Comparison of ENCODE assay signal across 8 mouse cellular contexts in the genomic region with DNA sequence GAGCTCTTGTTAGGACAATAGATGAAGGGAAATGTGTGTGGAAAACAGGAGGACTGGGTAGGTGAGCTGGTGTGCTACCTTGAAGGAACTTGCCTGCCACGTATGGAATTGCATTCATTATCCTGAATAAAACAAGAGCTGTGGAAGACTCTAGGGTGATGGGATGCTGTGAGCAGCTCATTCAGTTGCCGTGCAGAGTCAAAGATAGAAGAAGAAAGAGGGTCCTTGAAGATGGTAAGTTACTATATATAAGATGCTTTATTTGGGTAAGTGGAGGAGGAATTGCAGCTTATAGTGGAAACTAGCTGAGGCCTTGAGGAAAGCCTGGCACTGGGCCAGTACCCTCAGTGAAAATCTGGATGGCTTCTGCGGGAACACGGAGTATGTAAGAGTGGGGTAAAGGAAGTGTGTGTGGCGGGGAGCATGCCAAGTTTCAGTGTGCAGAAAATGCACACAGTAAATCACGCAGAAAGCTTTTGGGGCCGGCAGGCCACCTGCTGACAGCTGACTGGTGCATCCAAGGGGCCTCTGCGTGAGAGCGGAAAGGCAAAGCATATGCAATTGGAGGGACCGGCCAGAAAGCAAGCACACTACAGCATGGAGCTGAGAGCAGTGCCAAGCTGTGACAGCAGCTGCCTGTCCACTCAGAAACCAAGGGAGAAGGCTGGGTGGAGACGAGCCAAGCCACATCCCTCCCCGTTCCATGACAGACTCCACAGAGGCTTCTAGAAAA.
A peak's percentile ranks its signal among the peaks of the same experiment; 100 is the strongest.
DNase-seq lines count a peak whose midpoint lies in the region; ATAC-seq lines count a peak whose summit lies in the region.
"Had no signal": no experiment of that assay in that cellular context is flagged by ENCODE, and none has a peak within 500 bp of the region (broad histone marks: within the 10 kb centered on the region; RNA-seq: fewer than 3 reads in every experiment).

No protein-coding gene starts in this region.

- H3K4me1 ChIP-seq in liver, embryonic 11.5 days (replicated peaks; ENCODE audit: control insufficient read depth, insufficient read depth, low read length): no peaks in the 10 kb centered on the region
- H3K4me1 ChIP-seq in neural tube, embryonic 14.5 days (ENCODE audit: control insufficient read depth, insufficient read depth, low read length): no peaks in the 10 kb centered on the region
- H3K4me1 ChIP-seq: liver, embryonic 13.5 days had no signal

- no peak overlapping the region for H3K9ac ChIP-seq in liver, embryonic 11.5 days (ENCODE audit: low read depth, low read length)
- no peak overlapping the region for H3K9ac ChIP-seq in neural tube, embryonic 14.5 days (replicated peaks; ENCODE audit: low read depth, low read length)
- H3K9ac ChIP-seq: liver, embryonic 13.5 days had no signal

- no peak overlapping the region for H3K27ac ChIP-seq in liver, embryonic 11.5 days (ENCODE audit: low read depth, low read length)
- H3K27ac ChIP-seq in neural tube, embryonic 14.5 days (ENCODE audit: low read depth, low read length): peak overlapping the region; percentile 16; the same call in 1 of the 2 replicates
- H3K27ac ChIP-seq: liver, embryonic 13.5 days had no signal

- H3K27me3 ChIP-seq in liver, embryonic 11.5 days (replicated peaks; ENCODE audit: control insufficient read depth, insufficient read depth, low read length): no peaks in the 10 kb centered on the region
- no peaks in the 10 kb centered on the region for H3K27me3 ChIP-seq in neural tube, embryonic 14.5 days (ENCODE audit: control insufficient read depth, insufficient read depth, low read length)
- H3K27me3 ChIP-seq: liver, embryonic 13.5 days had no signal

- peak; percentile 8 for DNase-seq in liver
- no peak for DNase-seq in liver, embryonic 11.5 days (ENCODE audit: low spot score)
- peak; percentile 80 to 82 for DNase-seq in cerebellum, adult 18-20 months
- peak; percentile 77 to 84 for DNase-seq in frontal cortex, postnatal 14 days (ENCODE audit: low spot score in 2 of 2)
- peak; percentile 76 to 84 for DNase-seq in left cerebral cortex, adult 18-20 months (ENCODE audit: low spot score in 2 of 2)
- no peak for DNase-seq in thymus, adult 18-20 months
- DNase-seq: liver, embryonic 13.5 days had no signal

- no peak overlapping the region for H3K4me3 ChIP-seq in liver, embryonic 11.5 days (ENCODE audit: low read depth, low read length)
- H3K4me3 ChIP-seq in neural tube, embryonic 14.5 days (ENCODE audit: low read depth, low read length): no peak overlapping the region
- H3K4me3 ChIP-seq: liver, embryonic 13.5 days had no signal

- 80% methylated on average over 12 of the region's 12 CpGs for WGBS in liver, embryonic 11.5 days
- 21% methylated on average over 12 of the region's 12 CpGs for WGBS in neural tube, embryonic 14.5 days

- no peak for ATAC-seq in liver, embryonic 11.5 days (replicated peaks; ENCODE audit: low FRiP score)
- ATAC-seq in neural tube, embryonic 14.5 days (ENCODE audit: low read depth): peak; percentile 98

- H3K36me3 ChIP-seq in liver, embryonic 11.5 days (ENCODE audit: control insufficient read depth, insufficient read depth, low read length): no peaks in the 10 kb centered on the region
- H3K36me3 ChIP-seq in neural tube, embryonic 14.5 days (ENCODE audit: control insufficient read depth, insufficient read depth, low read length): no peaks in the 10 kb centered on the region
- H3K36me3 ChIP-seq: liver, embryonic 13.5 days had no signal

- no peak overlapping the region for H3K4me2 ChIP-seq in liver, embryonic 11.5 days
- H3K4me2 ChIP-seq in neural tube, embryonic 14.5 days (ENCODE audit: low read depth, low read length): no peak overlapping the region
- H3K4me2 ChIP-seq: liver, embryonic 13.5 days had no signal

- no peaks in the 10 kb centered on the region for H3K9me3 ChIP-seq in liver, embryonic 11.5 days (ENCODE audit: control insufficient read depth, low read length)
- no peaks in the 10 kb centered on the region for H3K9me3 ChIP-seq in neural tube, embryonic 14.5 days (ENCODE audit: control insufficient read depth, low read length)
- H3K9me3 ChIP-seq: liver, embryonic 13.5 days had no signal

Comparison
In these comparisons a context has a peak if more than half of its experiments do, and no peak if none do; other contexts are left out.
1. DNase-seq: peak in liver (single experiment), cerebellum, adult 18-20 months (2 of 2), frontal cortex, postnatal 14 days (2 of 2) and left cerebral cortex, adult 18-20 months (2 of 2); none in liver, embryonic 11.5 days (single experiment) and thymus, adult 18-20 months (0 of 2).